Comparison of ENCODE assay signal across 9 mouse cellular contexts in the genomic region with DNA sequence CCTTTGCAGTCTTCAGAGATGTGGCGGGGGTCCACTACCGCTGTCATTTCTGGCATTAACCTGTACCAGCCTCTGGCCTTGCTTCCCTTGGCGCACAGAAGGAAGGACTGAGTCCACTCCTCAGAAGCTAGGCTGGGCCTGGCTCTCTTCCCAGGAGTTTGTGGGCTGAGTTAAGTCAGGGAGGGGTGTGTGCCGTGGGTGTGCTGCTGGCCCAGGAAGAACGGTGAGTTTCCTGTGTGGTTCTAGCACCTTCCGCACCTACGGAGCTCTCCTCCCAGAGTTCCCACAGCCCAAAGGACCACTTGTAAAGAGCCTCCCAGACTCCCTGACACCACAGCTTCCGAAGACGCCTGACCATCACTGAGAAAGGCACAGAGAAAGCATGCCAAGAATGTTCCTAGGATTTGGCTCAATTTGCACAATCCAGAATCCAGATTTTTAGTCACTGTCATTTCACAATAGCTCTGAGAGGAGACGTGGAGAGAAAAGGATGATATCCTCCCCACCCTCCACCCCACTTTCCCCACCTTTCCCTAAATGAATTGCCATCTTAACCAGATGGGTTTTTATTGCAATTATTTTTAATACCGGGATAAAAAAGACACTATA.
DNase-seq lines count a peak whose midpoint lies in the region; ATAC-seq and TF ChIP-seq lines count a peak whose summit lies in the region.
"Had no signal": no experiment of that assay in that cellular context is flagged by ENCODE, and none has a peak within 500 bp of the region (broad histone marks: within the 10 kb centered on the region; RNA-seq: fewer than 3 reads in every experiment).

No protein-coding gene starts in this region.

- no peak overlapping the region for H3K4me3 ChIP-seq in hindbrain, postnatal 0 days (ENCODE audit: low read length)
- no peak overlapping the region for H3K4me3 ChIP-seq in hindbrain, embryonic 16.5 days (ENCODE audit: low read length)
- H3K4me3 ChIP-seq in heart, embryonic 10.5 days: no peak overlapping the region
- H3K4me3 ChIP-seq in midbrain, embryonic 16.5 days (ENCODE audit: low read depth, low read length): no peak overlapping the region

- no peak overlapping the region for H3K9ac ChIP-seq in hindbrain, postnatal 0 days (replicated peaks; ENCODE audit: low read length)
- no peak overlapping the region for H3K9ac ChIP-seq in hindbrain, embryonic 16.5 days (ENCODE audit: low read depth, low read length)
- H3K9ac ChIP-seq in midbrain, embryonic 16.5 days (ENCODE audit: low read depth, low read length): no peak overlapping the region

- H3K4me2 ChIP-seq in hindbrain, postnatal 0 days (ENCODE audit: low read depth, low read length): 0 out of 2 replicates have a peak overlapping the region, but pooled peaks have one; percentile 1
- H3K4me2 ChIP-seq in hindbrain, embryonic 16.5 days (ENCODE audit: low read length): no peak overlapping the region
- H3K4me2 ChIP-seq in midbrain, embryonic 16.5 days (ENCODE audit: low read length): no peak overlapping the region

- H3K36me3 ChIP-seq in hindbrain, postnatal 0 days (ENCODE audit: insufficient read depth, low read length): no peaks in the 10 kb centered on the region
- no peaks in the 10 kb centered on the region for H3K36me3 ChIP-seq in hindbrain, embryonic 16.5 days (ENCODE audit: control insufficient read depth, insufficient read depth, low read length)
- no peaks in the 10 kb centered on the region for H3K36me3 ChIP-seq in heart, embryonic 10.5 days
- no peaks in the 10 kb centered on the region for H3K36me3 ChIP-seq in midbrain, embryonic 16.5 days (ENCODE audit: control insufficient read depth, insufficient read depth, low read length)
- H3K36me3 ChIP-seq: G1E had no signal

- WGBS in hindbrain, postnatal 0 days: 52% methylated on average over 11 of the region's 11 CpGs
- WGBS in hindbrain, embryonic 16.5 days: 68% methylated on average over 11 of the region's 11 CpGs
- WGBS in heart, embryonic 10.5 days: 73% methylated on average over 11 of the region's 11 CpGs
- whole genome bisulfite sequencing in midbrain, embryonic 16.5 days: 82% methylated on average over 11 of the region's 11 CpGs

- no peaks in the 10 kb centered on the region for H3K9me3 ChIP-seq in hindbrain, postnatal 0 days (ENCODE audit: low read length)
- no peaks in the 10 kb centered on the region for H3K9me3 ChIP-seq in hindbrain, embryonic 16.5 days (ENCODE audit: control insufficient read depth, low read length)
- H3K9me3 ChIP-seq in heart, embryonic 10.5 days: no peaks in the 10 kb centered on the region
- H3K9me3 ChIP-seq in midbrain, embryonic 16.5 days (replicated peaks; ENCODE audit: control insufficient read depth, low read length, poor library complexity, severe bottlenecking): no peaks in the 10 kb centered on the region
- H3K9me3 ChIP-seq: G1E had no signal

- H3K27me3 ChIP-seq in hindbrain, postnatal 0 days (ENCODE audit: insufficient read depth, low read length): no peaks in the 10 kb centered on the region
- H3K27me3 ChIP-seq in hindbrain, embryonic 16.5 days (replicated peaks; ENCODE audit: control insufficient read depth, insufficient read depth, low read length): no peaks in the 10 kb centered on the region
- H3K27me3 ChIP-seq in heart, embryonic 10.5 days (ENCODE audit: insufficient read depth, poor library complexity, severe bottlenecking): no peaks in the 10 kb centered on the region
- no peaks in the 10 kb centered on the region for H3K27me3 ChIP-seq in midbrain, embryonic 16.5 days (ENCODE audit: control insufficient read depth, insufficient read depth, low read depth, low read length)

- no peak overlapping the region for H3K27ac ChIP-seq in hindbrain, postnatal 0 days
- no peak overlapping the region for H3K27ac ChIP-seq in hindbrain, embryonic 16.5 days (ENCODE audit: low read depth, low read length)
- 0 out of 2 replicates have a peak overlapping the region, but pooled peaks have one; percentile 30 for H3K27ac ChIP-seq in heart, embryonic 10.5 days
- no peak overlapping the region for H3K27ac ChIP-seq in midbrain, embryonic 16.5 days (ENCODE audit: low read length)

- peak; percentile 29 for DNase-seq in hindbrain, postnatal 0 days (ENCODE audit: low spot score)
- peak; percentile 84 to 91 for DNase-seq in cerebellum, postnatal 14 days
- no peak for DNase-seq in heart, embryonic 10.5 days (ENCODE audit: low spot score)
- DNase-seq in layer of hippocampus, postnatal 10 days (ENCODE audit: low spot score in 2 of 2): peak; percentile 20 to 40
- DNase-seq in ovary, postnatal 10 days (ENCODE audit: low spot score): peak; percentile 31
- DNase-seq in retina, embryonic 14.5 days (ENCODE audit: low spot score): no peak

- H3K4me1 ChIP-seq in hindbrain, postnatal 0 days (ENCODE audit: insufficient read depth, low read length): no peaks in the 10 kb centered on the region; the same call in 1 of the 2 replicates
- peaks cover 13% of the 10 kb centered on the region for H3K4me1 ChIP-seq in hindbrain, embryonic 16.5 days (ENCODE audit: control insufficient read depth, insufficient read depth, low read depth, low read length)
- H3K4me1 ChIP-seq in heart, embryonic 10.5 days: peaks cover 18% of the 10 kb centered on the region
- H3K4me1 ChIP-seq in midbrain, embryonic 16.5 days (ENCODE audit: control insufficient read depth, insufficient read depth, low read length): peaks cover 11% of the 10 kb centered on the region; the same call in 1 of the 2 replicates

- TF ChIP-seq CTCF in hindbrain, postnatal 0 days (IDR thresholded peaks at IDR 0.05; ENCODE audit: low read depth): no peak

- no peak for ATAC-seq in hindbrain, postnatal 0 days
- no peak for ATAC-seq in hindbrain, embryonic 16.5 days
- ATAC-seq in midbrain, embryonic 16.5 days: no peak

Comparison
In these comparisons a context has a peak if more than half of its experiments do, and no peak if none do; other contexts are left out.
1. DNase-seq: peak in hindbrain, postnatal 0 days (single experiment), cerebellum, postnatal 14 days (2 of 2), layer of hippocampus, postnatal 10 days (2 of 2) and ovary, postnatal 10 days (single experiment); none in heart, embryonic 10.5 days (single experiment) and retina, embryonic 14.5 days (single experiment).